Comparison of ENCODE assay signal across 19 mouse cellular contexts in genomic region chr13:91433021-91433420, GRCm38 (mm10). TPM values are rescaled to one million over a fixed set of nuclear protein-coding genes. Genes with fewer than 3 reads are reported as not detected.
DNase-seq lines count a peak whose midpoint lies in the region; ATAC-seq and TF ChIP-seq lines count a peak whose summit lies in the region.
"Had no signal": no experiment of that assay in that cellular context is flagged by ENCODE, and none has a peak within 500 bp of the region (broad histone marks: within the 10 kb centered on the region; RNA-seq: fewer than 3 reads in every experiment).

No protein-coding gene starts in this region.

- no peak for DNase-seq in midbrain, embryonic 14.5 days
- peak; percentile 13 to 27 for DNase-seq in frontal cortex, postnatal 14 days (ENCODE audit: low spot score in 2 of 2)
- DNase-seq in left cerebral cortex, adult 2 months (ENCODE audit: extremely low spot score in 1 of 2, low spot score in 2 of 2): peak in 1 of 2 experiments; percentile 44
- DNase-seq in right cerebral cortex, postnatal 25 days: peak; percentile 50
- no peak for DNase-seq in heart, postnatal 25 days (ENCODE audit: low spot score)
- no peak for DNase-seq in thymus, adult 18-20 months
- DNase-seq: adrenal gland, postnatal 25 days; cerebellum, adult 8-10 months; gastrocnemius, postnatal 14 days; liver, postnatal 0 days; lung, postnatal 4 days; thymus, adult 2 months had no signal

- peaks cover 12% of the 10 kb centered on the region for H3K4me1 ChIP-seq in midbrain, embryonic 16.5 days (ENCODE audit: control insufficient read depth, insufficient read depth, low read length)
- H3K4me1 ChIP-seq in midbrain, embryonic 14.5 days (ENCODE audit: control insufficient read depth, insufficient read depth, low read length): peaks cover 9% of the 10 kb centered on the region

- H3K36me3 ChIP-seq in midbrain, embryonic 16.5 days (ENCODE audit: control insufficient read depth, insufficient read depth, low read length): no peaks in the 10 kb centered on the region
- no peaks in the 10 kb centered on the region for H3K36me3 ChIP-seq in midbrain, embryonic 14.5 days (ENCODE audit: control insufficient read depth, insufficient read depth, low read length)
- H3K36me3 ChIP-seq: hindbrain, embryonic 15.5 days; limb, embryonic 15.5 days; midbrain, embryonic 15.5 days had no signal

- no peak overlapping the region for H3K4me3 ChIP-seq in midbrain, embryonic 16.5 days (ENCODE audit: low read depth, low read length)
- no peak overlapping the region for H3K4me3 ChIP-seq in midbrain, embryonic 14.5 days (replicated peaks; ENCODE audit: low read depth, low read length)
- no peak overlapping the region for H3K4me3 ChIP-seq in left cerebral cortex, adult 2 months
- H3K4me3 ChIP-seq: erythroblast, embryonic 14.5 days; hindbrain, embryonic 15.5 days; limb, embryonic 15.5 days; midbrain, embryonic 15.5 days had no signal

- H3K27me3 ChIP-seq in midbrain, embryonic 16.5 days (ENCODE audit: control insufficient read depth, insufficient read depth, low read depth, low read length): no peaks in the 10 kb centered on the region
- H3K27me3 ChIP-seq in midbrain, embryonic 14.5 days (ENCODE audit: control insufficient read depth, insufficient read depth, low read length): no peaks in the 10 kb centered on the region
- H3K27me3 ChIP-seq: hindbrain, embryonic 15.5 days; limb, embryonic 15.5 days; midbrain, embryonic 15.5 days had no signal

- no peak for TF ChIP-seq CTCF in left cerebral cortex, adult 2 months (IDR thresholded peaks at IDR 0.05)

- no peaks in the 10 kb centered on the region for H3K9me3 ChIP-seq in midbrain, embryonic 16.5 days (replicated peaks; ENCODE audit: control insufficient read depth, low read length, poor library complexity, severe bottlenecking)
- no peaks in the 10 kb centered on the region for H3K9me3 ChIP-seq in midbrain, embryonic 14.5 days (ENCODE audit: control insufficient read depth, low read length)
- H3K9me3 ChIP-seq: hindbrain, embryonic 15.5 days; limb, embryonic 15.5 days; midbrain, embryonic 15.5 days had no signal

- H3K9ac ChIP-seq in midbrain, embryonic 16.5 days (ENCODE audit: low read depth, low read length): no peak overlapping the region
- H3K9ac ChIP-seq in midbrain, embryonic 14.5 days (replicated peaks; ENCODE audit: low read length): no peak overlapping the region
- H3K9ac ChIP-seq: hindbrain, embryonic 15.5 days; limb, embryonic 15.5 days; liver, postnatal 0 days; midbrain, embryonic 15.5 days had no signal

- H3K4me2 ChIP-seq in midbrain, embryonic 16.5 days (ENCODE audit: low read length): no peak overlapping the region
- H3K4me2 ChIP-seq in midbrain, embryonic 14.5 days (ENCODE audit: low read length): no peak overlapping the region
- H3K4me2 ChIP-seq: hindbrain, embryonic 15.5 days; limb, embryonic 15.5 days; midbrain, embryonic 15.5 days had no signal

- peak overlapping the region; percentile 29; the same call in 1 of the 2 replicates for H3K27ac ChIP-seq in midbrain, embryonic 16.5 days (ENCODE audit: low read length)
- no peak overlapping the region for H3K27ac ChIP-seq in midbrain, embryonic 14.5 days (replicated peaks; ENCODE audit: low read depth, low read length)
- H3K27ac ChIP-seq in left cerebral cortex, adult 2 months: peak overlapping the region; percentile 72
- H3K27ac ChIP-seq: hindbrain, embryonic 15.5 days; limb, embryonic 15.5 days; midbrain, embryonic 15.5 days had no signal

- no peak for ATAC-seq in midbrain, embryonic 16.5 days
- no peak for ATAC-seq in midbrain, embryonic 14.5 days (ENCODE audit: low FRiP score, low TSS enrichment)
- ATAC-seq: forebrain, embryonic 14.5 days; intestine, embryonic 16.5 days; liver, postnatal 0 days; midbrain, embryonic 15.5 days had no signal

- 79% methylated on average over 11 of the region's 11 CpGs for WGBS in midbrain, embryonic 16.5 days
- WGBS in midbrain, embryonic 14.5 days: 86% methylated on average over 11 of the region's 11 CpGs

- intact Hi-C loops in left cerebral cortex, adult 2 months (cut with DNase I): no loop called here
- intact Hi-C loops in heart, postnatal 25 days (cut with DNase I): no loop called here

RNA-seq across cellular contexts. Expression of gene Ssbp2, which starts 27.1 kb away (rescaled TPM):
- 227 and 255 TPM in 2 replicates for polyA plus RNA-seq in midbrain, embryonic 16.5 days (2015; fragmentation: Nextera tagmentation; extraction: Ambion mirVana)
- 274 and 283 TPM in 2 replicates for polyA plus RNA-seq in midbrain, embryonic 14.5 days (2014; fragmentation: Nextera tagmentation; extraction: Ambion mirVana)
- total RNA-seq in left cerebral cortex, adult 2 months (2021): 100 to 1,000 TPM; 137 to 148 TPM
- total RNA-seq in heart, postnatal 25 days (2021): 10 to 100 TPM; 43.3 to 48.1 TPM

Comparison
In these comparisons a context has a peak if more than half of its experiments do, and no peak if none do; other contexts are left out.
1. DNase-seq: peak in frontal cortex, postnatal 14 days (2 of 2) and right cerebral cortex, postnatal 25 days (single experiment); none in midbrain, embryonic 14.5 days (single experiment), heart, postnatal 25 days (single experiment) and thymus, adult 18-20 months (0 of 2).